Mouse (Mus musculus) lung, postnatal 0 days (tissue): Measurements from ENCODE around the gene Mcub. TPM values are rescaled to one million over a fixed set of nuclear protein-coding genes. Genes with fewer than 3 reads are reported as not detected.

Source experiments
- ATAC-seq: fragments of 200-750 bp; cut with Nextera tagmentation; 2 replicates; pipeline ENCODE4 v1.8.0; 2017; ENCODE audit warnings: moderate library complexity
- DNase-seq: peaks from one replicate; pipeline ENCODE4 v3.0.0-alpha.2; 2016; ENCODE audit warnings: low spot score
- H3K27ac ChIP-seq: fragments of 300-500 bp; sonication (generic); 2 replicates; pipeline ENCODE4 v1.5.1; 2014; ENCODE audit warnings: antibody characterized with exemption, mild to moderate bottlenecking, low read length, mixed read lengths
- H3K27me3 ChIP-seq: fragments of 300-500 bp; sonication (generic); replicated peaks from 2 replicates; pipeline ENCODE4 v1.6.1; 2014; ENCODE audit warnings: low read length, mixed read lengths; ENCODE audit not compliant: insufficient read depth
- H3K36me3 ChIP-seq: fragments of 300-500 bp; sonication (generic); 2 replicates; pipeline ENCODE4 v1.6.1; 2014; ENCODE audit warnings: low read length, mixed read lengths; ENCODE audit not compliant: insufficient read depth
- H3K4me1 ChIP-seq: fragments of 300-500 bp; sonication (generic); 2 replicates; pipeline ENCODE4 v1.6.1; 2014; ENCODE audit warnings: antibody characterized with exemption, low read depth, low read length, mixed read lengths; ENCODE audit not compliant: insufficient read depth
- H3K4me2 ChIP-seq: fragments of 300-500 bp; sonication (generic); replicated peaks from 2 replicates; pipeline ENCODE4 v1.6.1; 2014; ENCODE audit warnings: low read depth, mild to moderate bottlenecking, low read length, moderate library complexity, mixed read lengths
- H3K4me3 ChIP-seq: fragments of 300-500 bp; sonication (generic); 2 replicates; pipeline ENCODE4 v1.5.1; 2014; ENCODE audit warnings: low read depth, low read length
- H3K9ac ChIP-seq: fragments of 300-500 bp; sonication (generic); replicated peaks from 2 replicates; pipeline ENCODE4 v1.6.1; 2014; ENCODE audit warnings: low read depth, mild to moderate bottlenecking
- H3K9me3 ChIP-seq: fragments of 300-500 bp; sonication (generic); 2 replicates; pipeline ENCODE4 v1.6.1; 2016; ENCODE audit warnings: low read length, mixed read lengths
- CTCF ChIP-seq: IDR thresholded peaks from 2 replicates; pipeline ENCODE4 v1.5.1; 2016; ENCODE audit warnings: antibody characterized with exemption, mild to moderate bottlenecking
- EP300 ChIP-seq: IDR thresholded peaks from 2 replicates; pipeline ENCODE4 v1.6.1; 2016; ENCODE audit warnings: antibody characterized with exemption, mild to moderate bottlenecking, control low read depth
- WGBS: fragments of 180-500 bp; shearing (Covaris S2); extraction: QIAGEN DNeasy Blood & Tissue Kit; methylation state at CpG from one replicate; pipeline ENCODE4 v1.1.7; 2014; 5-methylcytosine and 5-hydroxymethylcytosine counted together
- polyA plus RNA-seq: library from polyadenylated mRNA; unstranded; fragments of >200 nt; fragmentation: Nextera tagmentation; extraction: Ambion mirVana; gene quantifications from 2 replicates; pipeline ENCODE4 v1.2.1, GENCODE M21; 2015

Gene Mcub
- 11.2 and 11.8 TPM in 2 replicates for polyA plus RNA-seq

DNA sequence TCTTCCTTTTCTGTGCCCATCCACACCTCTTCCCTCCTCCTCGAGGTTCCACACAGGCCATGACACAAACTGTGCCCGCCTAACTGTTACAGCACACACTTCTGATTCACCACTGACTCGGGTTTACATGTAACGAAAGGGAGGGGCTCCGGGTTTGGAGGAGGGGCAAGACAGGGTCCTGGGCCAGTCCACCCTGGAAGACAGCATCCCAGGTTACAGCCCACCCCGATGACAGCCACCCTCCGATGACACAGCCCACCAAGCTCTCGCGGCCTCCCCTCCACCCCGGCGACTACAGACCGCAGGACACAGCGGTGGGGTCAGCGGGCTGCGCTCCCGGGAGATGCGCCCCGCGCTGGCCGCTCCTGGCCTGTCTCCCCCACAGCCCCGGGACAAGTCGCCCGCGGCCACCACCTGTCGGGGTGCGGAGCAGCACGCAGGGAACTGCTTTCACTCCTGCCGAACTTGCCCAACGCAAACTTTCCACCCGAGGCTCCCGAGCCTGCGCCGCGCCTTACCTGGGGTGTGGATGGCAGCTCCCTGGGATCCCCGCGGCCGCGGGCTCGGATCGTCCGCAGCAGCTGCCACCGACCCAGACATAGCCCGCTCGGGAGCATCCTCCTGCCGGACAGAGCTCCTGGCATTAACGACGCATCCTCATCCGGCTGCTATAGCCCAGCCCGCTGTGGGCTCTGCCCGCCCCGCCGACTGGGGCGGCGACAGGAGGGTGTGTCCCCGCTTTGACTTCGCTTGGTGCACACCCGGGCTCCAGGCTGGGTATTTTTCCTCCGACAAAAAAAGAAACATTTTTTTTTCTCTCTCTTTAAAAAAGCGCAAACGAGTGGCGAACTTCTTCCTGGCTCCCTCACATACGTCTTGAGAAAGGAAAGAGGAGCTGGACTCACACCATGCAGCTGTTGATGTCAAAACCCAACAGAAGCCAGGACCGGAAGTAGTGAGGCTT lies at the start of gene Mcub:
Gene Mcub, minus strand, starts transcription at position 775 of the 964 bp plus-strand sequence.
- 3% methylated on average over 59 of the region's 63 CpGs for WGBS
- Histone ChIP-seq H3K27ac (no peak within 1 kb of the TSS), H3K4me1 (peaks cover 10% of the 10 kb centered on the region; the same call in 1 of the 2 replicates), H3K4me3 (peak within 1 kb of the TSS; percentile 57), H3K9me3 (no peaks in the 10 kb centered on the region), H3K9ac (peak within 1 kb of the TSS; percentile 16), H3K27me3 (no peaks in the 10 kb centered on the region), H3K36me3 (no peaks in the 10 kb centered on the region), H3K4me2 (peak within 1 kb of the TSS; percentile 98)
- peak; percentile 91 for ATAC-seq
- no peak for TF ChIP-seq CTCF
- TF ChIP-seq EP300: no peak
- peak; percentile 79 for DNase-seq

DNA sequence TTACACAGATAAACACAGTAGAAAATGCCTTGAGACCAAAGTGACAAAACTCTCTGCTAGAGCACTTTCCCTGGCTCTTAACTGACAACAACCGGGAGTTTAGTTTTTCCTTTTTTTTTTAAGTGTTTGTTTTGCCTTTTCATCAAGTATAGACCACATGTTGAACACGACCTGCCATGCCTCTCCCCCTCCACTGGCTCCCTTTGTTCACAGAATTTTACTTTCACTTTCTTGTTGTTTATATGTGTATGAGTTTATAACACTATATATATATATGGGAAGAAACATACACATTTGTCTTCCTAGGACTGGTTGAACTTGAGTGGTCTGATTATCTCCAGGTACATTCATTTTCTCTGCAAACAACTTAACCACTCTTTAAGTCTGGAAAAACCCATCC lies 42.9 kb upstream of the Mcub start:
- DNase-seq (peak; percentile 7), ATAC-seq (no peak)
- 43% methylated on average over 2 of the region's 2 CpGs for whole genome bisulfite sequencing
- Histone ChIP-seq H3K9me3 (no peaks in the 10 kb centered on the region), H3K9ac (no peak overlapping the region), H3K4me2 (no peak overlapping the region), H3K27me3 (no peaks in the 10 kb centered on the region), H3K4me3 (no peak overlapping the region), H3K27ac (no peak overlapping the region), H3K4me1 (no peaks in the 10 kb centered on the region), H3K36me3 (peaks cover 5% of the 10 kb centered on the region; the same call in 1 of the 2 replicates)
- TF ChIP-seq EP300 (no peak), CTCF (no peak)

DNA sequence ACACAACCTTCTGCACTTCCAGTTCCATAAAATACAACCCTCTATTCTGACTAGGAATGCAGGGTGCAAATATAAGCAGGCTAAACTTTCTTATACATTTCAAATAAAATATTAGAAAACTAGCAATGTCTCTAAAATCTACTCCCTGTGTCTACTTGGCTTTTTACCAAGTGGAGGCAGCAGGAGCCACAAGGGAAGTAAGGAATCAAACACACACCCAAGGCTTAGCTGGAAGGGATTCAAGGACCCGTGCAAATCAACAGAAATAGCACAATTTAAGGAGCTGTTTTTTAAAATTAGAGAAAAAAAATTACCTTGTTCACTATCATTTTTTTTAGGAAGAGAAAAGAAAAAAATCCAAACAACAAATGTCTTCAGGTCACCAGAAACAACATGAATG lies 41.2 kb upstream of the Mcub start:
- WGBS: 43% methylated on average over 1 of the region's 1 CpGs
- Histone ChIP-seq H3K9ac (no peak overlapping the region), H3K27ac (no peak overlapping the region), H3K4me3 (no peak overlapping the region), H3K4me1 (no peaks in the 10 kb centered on the region), H3K27me3 (no peaks in the 10 kb centered on the region), H3K9me3 (no peaks in the 10 kb centered on the region), H3K4me2 (no peak overlapping the region), H3K36me3 (peaks cover 5% of the 10 kb centered on the region; the same call in 1 of the 2 replicates)
- ATAC-seq: no peak
- TF ChIP-seq EP300: no peak
- no peak for TF ChIP-seq CTCF
- no peak for DNase-seq

DNA sequence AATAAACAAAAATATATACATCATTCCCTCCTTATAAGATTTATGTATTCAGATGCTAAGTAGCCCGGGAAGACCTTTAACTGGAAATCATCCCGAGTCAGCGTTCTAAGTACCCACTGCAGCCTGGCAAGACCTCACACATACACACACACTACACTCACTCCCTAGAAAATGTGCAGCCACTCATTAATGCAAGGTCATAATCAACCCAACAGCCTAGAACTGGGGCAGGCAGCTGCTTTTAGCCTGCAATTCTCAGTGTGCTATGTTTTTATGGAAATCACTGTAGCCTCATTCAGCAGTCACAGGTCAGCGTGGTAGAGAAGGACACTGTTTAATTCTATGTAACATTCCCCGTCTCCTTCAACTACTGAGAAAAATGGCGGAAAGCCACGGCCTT lies 36.1 kb upstream of the Mcub start:
- Histone ChIP-seq H3K4me2 (no peak overlapping the region), H3K9ac (no peak overlapping the region), H3K36me3 (peaks cover 23% of the 10 kb centered on the region; the same call in 1 of the 2 replicates), H3K4me3 (no peak overlapping the region), H3K27me3 (no peaks in the 10 kb centered on the region), H3K27ac (no peak overlapping the region), H3K4me1 (no peaks in the 10 kb centered on the region), H3K9me3 (no peaks in the 10 kb centered on the region)
- 83% methylated on average over 7 of the region's 7 CpGs for WGBS
- DNase-seq (no peak), ATAC-seq (no peak)
- TF ChIP-seq CTCF: no peak
- TF ChIP-seq EP300: no peak

DNA sequence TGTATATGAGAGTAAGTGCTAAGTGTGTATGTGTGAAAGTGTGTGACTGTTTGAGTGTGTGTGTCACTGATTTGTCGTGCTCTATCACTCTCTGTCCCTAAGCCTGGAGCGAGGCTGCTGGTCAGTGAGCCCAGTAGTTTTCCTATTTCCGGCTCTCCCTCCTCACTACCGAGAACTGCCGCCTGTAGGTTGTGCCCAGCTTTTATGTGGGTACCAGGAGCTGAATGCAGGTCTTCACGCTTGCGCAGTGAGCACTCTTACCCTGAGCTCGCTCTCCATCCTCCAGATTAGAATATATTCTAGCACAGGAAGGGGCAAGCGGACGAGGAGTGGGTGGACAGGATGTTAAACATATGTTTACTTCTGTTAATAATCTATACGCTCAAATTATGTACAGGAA lies 30.9 kb upstream of the Mcub start:
- 90% methylated on average over 11 of the region's 11 CpGs for WGBS
- ATAC-seq (no peak), DNase-seq (no peak)
- Histone ChIP-seq H3K4me3 (no peak overlapping the region), H3K36me3 (peaks cover 38% of the 10 kb centered on the region), H3K9me3 (no peaks in the 10 kb centered on the region), H3K4me1 (no peaks in the 10 kb centered on the region), H3K27me3 (no peaks in the 10 kb centered on the region), H3K9ac (no peak overlapping the region), H3K4me2 (no peak overlapping the region), H3K27ac (no peak overlapping the region)
- TF ChIP-seq CTCF (no peak), EP300 (no peak)

DNA sequence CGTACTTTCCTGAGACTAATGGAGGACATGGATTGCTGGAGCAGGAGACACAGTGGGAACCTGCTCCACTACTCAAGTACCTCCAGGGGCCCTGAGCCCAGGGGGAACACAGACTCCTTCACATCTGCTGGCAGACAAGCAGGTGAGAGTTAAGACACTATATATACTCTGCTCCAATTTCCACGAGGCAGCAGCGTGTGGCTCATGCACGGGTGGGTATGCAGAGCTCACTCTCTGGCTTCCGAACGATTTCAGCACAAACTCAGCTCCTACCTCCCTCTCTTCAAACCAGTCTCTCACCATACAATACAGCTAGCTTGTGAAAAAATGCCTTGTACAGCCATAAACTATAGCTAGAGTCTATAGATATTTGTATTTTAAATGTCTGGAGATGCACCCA lies 28.5 kb upstream of the Mcub start:
- Histone ChIP-seq H3K9ac (no peak overlapping the region), H3K4me1 (no peaks in the 10 kb centered on the region), H3K36me3 (peaks cover 43% of the 10 kb centered on the region), H3K9me3 (no peaks in the 10 kb centered on the region), H3K27me3 (no peaks in the 10 kb centered on the region), H3K4me2 (no peak overlapping the region), H3K4me3 (no peak overlapping the region), H3K27ac (no peak overlapping the region)
- 91% methylated on average over 6 of the region's 6 CpGs for WGBS
- TF ChIP-seq EP300: no peak
- TF ChIP-seq CTCF: no peak
- DNase-seq: no peak
- ATAC-seq: no peak
